Comparison of ENCODE assay signal across 29 mouse cellular contexts in the genomic region with DNA sequence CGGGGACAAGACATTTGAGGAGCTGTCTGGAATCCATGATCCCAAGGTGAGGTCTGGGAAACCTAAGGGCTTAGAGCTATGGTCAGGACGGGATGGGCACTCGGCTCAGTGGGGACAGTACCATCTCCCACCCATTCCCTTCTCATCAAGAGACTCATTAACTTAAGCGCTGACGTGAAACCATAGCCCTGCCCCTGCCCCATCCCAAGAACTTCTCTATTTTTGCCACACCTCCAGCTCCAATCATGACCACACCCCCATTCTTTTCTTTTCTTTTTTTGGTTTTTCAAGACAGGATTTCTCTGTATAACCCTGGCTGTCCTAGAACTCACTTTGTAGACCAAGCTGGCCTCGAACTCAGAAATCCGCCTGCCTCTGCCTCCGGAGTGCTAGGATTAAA. TPM values are rescaled to one million over a fixed set of nuclear protein-coding genes. Genes with fewer than 3 reads are reported as not detected.
"Had no signal": no experiment of that assay in that cellular context is flagged by ENCODE, and none has a peak within 500 bp of the region (broad histone marks: within the 10 kb centered on the region; RNA-seq: fewer than 3 reads in every experiment).

No protein-coding gene starts in this region.

- H3K4me3 ChIP-seq: layer of hippocampus, adult 2 months; left cerebral cortex, adult 2 months; limb, embryonic 12.5 days; limb, embryonic 15.5 days; liver, embryonic 12.5 days; liver, embryonic 15.5 days; lung, embryonic 15.5 days; megakaryocyte, embryonic 14.5 days; midbrain, embryonic 10.5 days; myocyte; neural tube, embryonic 13.5 days had no signal

- H3K9me3 ChIP-seq: limb, embryonic 12.5 days; limb, embryonic 15.5 days; lung, embryonic 15.5 days; neural tube, embryonic 13.5 days had no signal

- ATAC-seq: intestine, postnatal 0 days; liver, embryonic 12.5 days; midbrain, embryonic 16.5 days had no signal

- H3K9ac ChIP-seq: limb, embryonic 12.5 days; limb, embryonic 15.5 days; liver, embryonic 12.5 days; liver, embryonic 15.5 days; lung, embryonic 15.5 days; neural tube, embryonic 13.5 days had no signal

- H3K27ac ChIP-seq: kidney, postnatal 0 days; layer of hippocampus, adult 2 months; left cerebral cortex, adult 2 months; limb, embryonic 12.5 days; limb, embryonic 15.5 days; liver, embryonic 12.5 days; liver, embryonic 15.5 days; lung, embryonic 15.5 days; midbrain, embryonic 10.5 days; neural tube, embryonic 13.5 days had no signal

- H3K4me2 ChIP-seq: limb, embryonic 12.5 days; limb, embryonic 15.5 days; liver, embryonic 12.5 days; liver, embryonic 15.5 days; lung, embryonic 15.5 days; neural tube, embryonic 13.5 days had no signal

- DNase-seq: kidney, adult 2 months; kidney, postnatal 25 days; layer of hippocampus, adult 9-11 months; layer of hippocampus, postnatal 36 days; left cerebral cortex, postnatal 4 days; lung, adult 18-20 months; lung, postnatal 10 days; lung, postnatal 36 days; retina, postnatal 1 day; thymus, postnatal 36 days had no signal

RNA-seq across cellular contexts. Expression of a gene that starts 4.2 kb away (rescaled TPM):
- total RNA-seq: monocyte, adult 5-6 weeks; neutrophil, adult 5-6 weeks had no signal
- polyA plus RNA-seq: large intestine, adult 2 months; small intestine, adult 2 months; urinary bladder, adult 2 months had no signal
